In the genomic region with DNA sequence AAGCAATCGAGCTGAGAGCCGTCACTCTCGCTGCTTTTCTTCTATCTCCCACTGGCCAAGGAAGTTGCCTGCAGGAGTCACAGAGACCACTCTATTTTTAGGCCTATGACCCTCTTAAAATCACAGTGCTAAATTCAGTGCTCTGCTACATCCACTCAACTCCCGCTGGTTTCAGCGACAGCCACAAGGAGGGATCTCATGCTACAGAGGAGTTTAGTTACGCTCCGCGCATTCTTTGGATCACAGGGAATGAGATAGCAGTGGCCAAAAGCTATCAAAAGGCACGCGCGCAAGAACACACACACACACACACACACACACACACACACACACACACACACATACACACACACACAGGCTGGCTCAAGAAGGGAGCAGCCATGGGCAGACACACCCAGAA, we compare ENCODE assay signal across 9 mouse cellular contexts.
A peak's percentile ranks its signal among the peaks of the same experiment; 100 is the strongest.
DNase-seq lines count a peak whose midpoint lies in the region; ATAC-seq and TF ChIP-seq lines count a peak whose summit lies in the region.
"Had no signal": no experiment of that assay in that cellular context is flagged by ENCODE, and none has a peak within 500 bp of the region (broad histone marks: within the 10 kb centered on the region; RNA-seq: fewer than 3 reads in every experiment).

No protein-coding gene starts in this region.

- no peak for TF ChIP-seq POLR2A in kidney, adult 2 months (IDR thresholded peaks at IDR 0.05; ENCODE audit: low read depth, low read length)

- no peak overlapping the region for H3K9ac ChIP-seq in embryonic facial prominence, embryonic 14.5 days (ENCODE audit: low read depth, low read length)
- H3K9ac ChIP-seq in hindbrain, embryonic 11.5 days (ENCODE audit: low read depth, low read length), result no peak overlapping the region
- H3K9ac ChIP-seq in neural tube, embryonic 11.5 days (ENCODE audit: low read length), result no peak overlapping the region

- H3K27me3 ChIP-seq in kidney, adult 2 months (replicated peaks; ENCODE audit: control insufficient read depth, insufficient read depth, low read length), result no peaks in the 10 kb centered on the region
- H3K27me3 ChIP-seq in embryonic facial prominence, embryonic 14.5 days (replicated peaks; ENCODE audit: control insufficient read depth, insufficient read depth, low read length), result no peaks in the 10 kb centered on the region
- H3K27me3 ChIP-seq in hindbrain, embryonic 11.5 days (ENCODE audit: control insufficient read depth, insufficient read depth, low read length), result no peaks in the 10 kb centered on the region
- no peaks in the 10 kb centered on the region for H3K27me3 ChIP-seq in neural tube, embryonic 11.5 days (ENCODE audit: control insufficient read depth, insufficient read depth, low read length)

- peak overlapping the region; percentile 13; the same call in 1 of the 2 replicates for H3K4me2 ChIP-seq in embryonic facial prominence, embryonic 14.5 days (ENCODE audit: low read depth, low read length)
- no peak overlapping the region for H3K4me2 ChIP-seq in hindbrain, embryonic 11.5 days (replicated peaks; ENCODE audit: low read depth, low read length)
- no peak overlapping the region for H3K4me2 ChIP-seq in neural tube, embryonic 11.5 days (ENCODE audit: low read depth)

- no peaks in the 10 kb centered on the region for H3K36me3 ChIP-seq in kidney, adult 2 months (ENCODE audit: control insufficient read depth, insufficient read depth, low read length)
- no peaks in the 10 kb centered on the region for H3K36me3 ChIP-seq in embryonic facial prominence, embryonic 14.5 days (ENCODE audit: control insufficient read depth, insufficient read depth, low read length)
- no peaks in the 10 kb centered on the region for H3K36me3 ChIP-seq in hindbrain, embryonic 11.5 days (ENCODE audit: control insufficient read depth, insufficient read depth, low read length)
- no peaks in the 10 kb centered on the region for H3K36me3 ChIP-seq in neural tube, embryonic 11.5 days (ENCODE audit: control insufficient read depth, insufficient read depth, low read length)

- ATAC-seq in embryonic facial prominence, embryonic 14.5 days (ENCODE audit: low read depth), result peak; percentile 37; the same call in 1 of the 2 replicates
- ATAC-seq in hindbrain, embryonic 11.5 days (ENCODE audit: low FRiP score), result peak; percentile 31; the same call in 1 of the 2 replicates
- ATAC-seq in neural tube, embryonic 11.5 days (ENCODE audit: insufficient read depth, low FRiP score, low TSS enrichment), result no peak

- no peak for TF ChIP-seq CTCF in kidney, adult 2 months (conservative IDR thresholded peaks at IDR 0.05; ENCODE audit: insufficient read depth, insufficient read length, low read depth, low read length)

- H3K4me1 ChIP-seq in kidney, adult 2 months (ENCODE audit: control insufficient read depth, insufficient read depth, low read length), result no peaks in the 10 kb centered on the region
- H3K4me1 ChIP-seq in embryonic facial prominence, embryonic 14.5 days (ENCODE audit: control insufficient read depth, insufficient read depth, low read length), result peaks cover 25% of the 10 kb centered on the region
- H3K4me1 ChIP-seq in hindbrain, embryonic 11.5 days (replicated peaks; ENCODE audit: control insufficient read depth, insufficient read depth, low read length), result peaks cover 10% of the 10 kb centered on the region
- H3K4me1 ChIP-seq in neural tube, embryonic 11.5 days (ENCODE audit: control insufficient read depth, insufficient read depth, low read length), result peaks cover 47% of the 10 kb centered on the region

- peak; percentile 15 for DNase-seq in kidney, postnatal 10 days
- DNase-seq in kidney, adult 2 months, result no peak
- DNase-seq in embryonic facial prominence, embryonic 14.5 days (ENCODE audit: low spot score), result peak; percentile 58
- no peak for DNase-seq in hindbrain, embryonic 11.5 days (ENCODE audit: low spot score)
- peak; percentile 47 for DNase-seq in neural tube, embryonic 11.5 days (ENCODE audit: low spot score)
- DNase-seq in left cerebral cortex, adult 8-10 months (ENCODE audit: low spot score in 2 of 2), result no peak
- no peak for DNase-seq in c-Kit-positive CD71-positive TER-119-positive erythroid progenitor cells, embryonic 14.5 days (ENCODE audit: low spot score)
- DNase-seq in adrenal gland, postnatal 36 days, result no peak
- DNase-seq: cerebellum, adult 11 months had no signal

- 52% methylated on average over 11 of the region's 11 CpGs for WGBS in kidney, adult 2 months
- 21% methylated on average over 11 of the region's 11 CpGs for WGBS in embryonic facial prominence, embryonic 14.5 days
- 6% methylated on average over 11 of the region's 11 CpGs for WGBS in hindbrain, embryonic 11.5 days
- 13% methylated on average over 11 of the region's 11 CpGs for WGBS in neural tube, embryonic 11.5 days

- H3K27ac ChIP-seq in kidney, adult 2 months (ENCODE audit: insufficient read depth, low read depth, low read length), result no peak overlapping the region
- no peak overlapping the region for H3K27ac ChIP-seq in embryonic facial prominence, embryonic 14.5 days (replicated peaks; ENCODE audit: low read depth, low read length)
- H3K27ac ChIP-seq in hindbrain, embryonic 11.5 days (ENCODE audit: low read depth, low read length), result no peak overlapping the region
- H3K27ac ChIP-seq in neural tube, embryonic 11.5 days (ENCODE audit: low read depth, low read length), result no peak overlapping the region

- H3K9me3 ChIP-seq in embryonic facial prominence, embryonic 14.5 days (ENCODE audit: control insufficient read depth, low read length), result no peaks in the 10 kb centered on the region
- H3K9me3 ChIP-seq in hindbrain, embryonic 11.5 days (ENCODE audit: control insufficient read depth, low read length), result no peaks in the 10 kb centered on the region
- H3K9me3 ChIP-seq in neural tube, embryonic 11.5 days (ENCODE audit: control insufficient read depth, low read length), result no peaks in the 10 kb centered on the region

- H3K4me3 ChIP-seq in kidney, adult 2 months (ENCODE audit: insufficient read depth, low read depth, low read length), result no peak overlapping the region
- no peak overlapping the region for H3K4me3 ChIP-seq in embryonic facial prominence, embryonic 14.5 days (ENCODE audit: low read depth, low read length)
- no peak overlapping the region for H3K4me3 ChIP-seq in hindbrain, embryonic 11.5 days (ENCODE audit: low read depth, low read length)
- H3K4me3 ChIP-seq in neural tube, embryonic 11.5 days (ENCODE audit: low read depth, low read length), result no peak overlapping the region

Comparison
In these comparisons a context has a peak if more than half of its experiments do, and no peak if none do; other contexts are left out.
1. DNase-seq: peak in kidney, postnatal 10 days (single experiment), embryonic facial prominence, embryonic 14.5 days (single experiment) and neural tube, embryonic 11.5 days (single experiment); none in kidney, adult 2 months (single experiment), hindbrain, embryonic 11.5 days (single experiment), left cerebral cortex, adult 8-10 months (0 of 2), c-Kit-positive CD71-positive TER-119-positive erythroid progenitor cells, embryonic 14.5 days (single experiment) and adrenal gland, postnatal 36 days (0 of 2).